Mouse (Mus musculus): ENCODE measurements around the gene Zfp62. TPM values are rescaled to one million over a fixed set of nuclear protein-coding genes. Genes with fewer than 3 reads are reported as not detected.
A peak's percentile ranks its signal among the peaks of the same experiment; 100 is the strongest.

Zfp62 gene
- polyA plus RNA-seq, 1 experiment from 2014 or later = 8.4 TPM

- 97% methylated on average over 2 of the region's 2 CpGs for WGBS
- Histone ChIP-seq H3K4me2 (replicated peaks; ENCODE audit: low read depth) (no peak overlapping the region), H3K4me1 (replicated peaks; ENCODE audit: control insufficient read depth, insufficient read depth, low read length) (no peaks in the 10 kb centered on the region), H3K36me3 (ENCODE audit: control insufficient read depth, insufficient read depth) (peaks cover 26% of the 10 kb centered on the region), H3K4me3 (ENCODE audit: low read depth, low read length) (no peak overlapping the region), H3K9ac (ENCODE audit: low read depth, low read length) (no peak overlapping the region), H3K9me3 (ENCODE audit: control insufficient read depth) (no peaks in the 10 kb centered on the region), H3K27ac (ENCODE audit: low read depth, low read length) (no peak overlapping the region), H3K27me3 (replicated peaks; ENCODE audit: control insufficient read depth, insufficient read depth, low read length) (no peaks in the 10 kb centered on the region)
- no peak for TF ChIP-seq CTCF (IDR thresholded peaks at IDR 0.05; ENCODE audit: low read depth)
- ATAC-seq = no peak
Measured at GRCm38 (mm10) chr11:49219271-49219670, 16.2 kb downstream of the Zfp62 start.

- Histone ChIP-seq H3K27ac (ENCODE audit: low read depth, low read length) (no peak overlapping the region), H3K4me3 (ENCODE audit: low read depth, low read length) (no peak overlapping the region), H3K9me3 (ENCODE audit: control insufficient read depth) (no peaks in the 10 kb centered on the region), H3K4me1 (replicated peaks; ENCODE audit: control insufficient read depth, insufficient read depth, low read length) (no peaks in the 10 kb centered on the region), H3K9ac (ENCODE audit: low read depth, low read length) (no peak overlapping the region), H3K4me2 (replicated peaks; ENCODE audit: low read depth) (no peak overlapping the region), H3K27me3 (replicated peaks; ENCODE audit: control insufficient read depth, insufficient read depth, low read length) (no peaks in the 10 kb centered on the region), H3K36me3 (ENCODE audit: control insufficient read depth, insufficient read depth) (no peaks in the 10 kb centered on the region)
- no peak for TF ChIP-seq CTCF (IDR thresholded peaks at IDR 0.05; ENCODE audit: low read depth)
- WGBS = 64% methylated on average over 1 of the region's 1 CpGs
- ATAC-seq = no peak
Measured at GRCm38 (mm10) chr11:49224455-49224854, 21.4 kb downstream of the Zfp62 start.

GRCm38 (mm10) chr11:49232781-49233180 is 29.7 kb downstream of the Zfp62 start:
- H3K4me2 ChIP-seq (replicated peaks; ENCODE audit: low read depth) = no peak overlapping the region
- ATAC-seq = no peak
- H3K27me3 ChIP-seq (replicated peaks; ENCODE audit: control insufficient read depth, insufficient read depth, low read length) = no peaks in the 10 kb centered on the region
- no peaks in the 10 kb centered on the region for H3K36me3 ChIP-seq (ENCODE audit: control insufficient read depth, insufficient read depth)
- H3K9me3 ChIP-seq (ENCODE audit: control insufficient read depth) = no peaks in the 10 kb centered on the region
- H3K4me3 ChIP-seq (ENCODE audit: low read depth, low read length) = no peak overlapping the region
- 86% methylated on average over 3 of the region's 3 CpGs for WGBS
- no peak for TF ChIP-seq CTCF (IDR thresholded peaks at IDR 0.05; ENCODE audit: low read depth)
- H3K4me1 ChIP-seq (replicated peaks; ENCODE audit: control insufficient read depth, insufficient read depth, low read length) = no peaks in the 10 kb centered on the region
- no peak overlapping the region for H3K9ac ChIP-seq (ENCODE audit: low read depth, low read length)
- no peak overlapping the region for H3K27ac ChIP-seq (ENCODE audit: low read depth, low read length)

GRCm38 (mm10) chr11:49235459-49236207 is 32.5 kb downstream of the Zfp62 start:
- Histone ChIP-seq H3K4me1 (replicated peaks; ENCODE audit: control insufficient read depth, insufficient read depth, low read length) (no peaks in the 10 kb centered on the region), H3K27me3 (replicated peaks; ENCODE audit: control insufficient read depth, insufficient read depth, low read length) (no peaks in the 10 kb centered on the region), H3K36me3 (ENCODE audit: control insufficient read depth, insufficient read depth) (no peaks in the 10 kb centered on the region), H3K9me3 (ENCODE audit: control insufficient read depth) (no peaks in the 10 kb centered on the region), H3K4me3 (ENCODE audit: low read depth, low read length) (no peak overlapping the region), H3K4me2 (replicated peaks; ENCODE audit: low read depth) (no peak overlapping the region), H3K9ac (ENCODE audit: low read depth, low read length) (no peak overlapping the region), H3K27ac (ENCODE audit: low read depth, low read length) (no peak overlapping the region)
- ATAC-seq = no peak
- no peak for TF ChIP-seq CTCF (IDR thresholded peaks at IDR 0.05; ENCODE audit: low read depth)
- WGBS = 70% methylated on average over 3 of the region's 3 CpGs

GRCm38 (mm10) chr11:49236891-49237290 is 33.8 kb downstream of the Zfp62 start:
- no peaks in the 10 kb centered on the region for H3K9me3 ChIP-seq (ENCODE audit: control insufficient read depth)
- H3K4me3 ChIP-seq (ENCODE audit: low read depth, low read length) = no peak overlapping the region
- ATAC-seq = no peak
- WGBS = 72% methylated on average over 1 of the region's 1 CpGs
- peak overlapping the region; percentile 24; the same call in 1 of the 2 replicates for H3K4me2 ChIP-seq (replicated peaks; ENCODE audit: low read depth)
- no peak overlapping the region for H3K27ac ChIP-seq (ENCODE audit: low read depth, low read length)
- H3K36me3 ChIP-seq (ENCODE audit: control insufficient read depth, insufficient read depth) = no peaks in the 10 kb centered on the region
- no peaks in the 10 kb centered on the region for H3K4me1 ChIP-seq (replicated peaks; ENCODE audit: control insufficient read depth, insufficient read depth, low read length)
- no peak for TF ChIP-seq CTCF (IDR thresholded peaks at IDR 0.05; ENCODE audit: low read depth)
- no peaks in the 10 kb centered on the region for H3K27me3 ChIP-seq (replicated peaks; ENCODE audit: control insufficient read depth, insufficient read depth, low read length)
- no peak overlapping the region for H3K9ac ChIP-seq (ENCODE audit: low read depth, low read length)

- Histone ChIP-seq H3K36me3 (ENCODE audit: control insufficient read depth, insufficient read depth) (no peaks in the 10 kb centered on the region), H3K27ac (ENCODE audit: low read depth, low read length) (no peak overlapping the region), H3K9ac (ENCODE audit: low read depth, low read length) (no peak overlapping the region), H3K9me3 (ENCODE audit: control insufficient read depth) (no peaks in the 10 kb centered on the region), H3K4me2 (replicated peaks; ENCODE audit: low read depth) (peak overlapping the region; percentile 24), H3K27me3 (replicated peaks; ENCODE audit: control insufficient read depth, insufficient read depth, low read length) (no peaks in the 10 kb centered on the region), H3K4me3 (ENCODE audit: low read depth, low read length) (no peak overlapping the region), H3K4me1 (replicated peaks; ENCODE audit: control insufficient read depth, insufficient read depth, low read length) (no peaks in the 10 kb centered on the region)
- TF ChIP-seq CTCF (IDR thresholded peaks at IDR 0.05; ENCODE audit: low read depth) = no peak
- ATAC-seq = no peak
- WGBS = 18% methylated on average over 2 of the region's 2 CpGs
Measured at GRCm38 (mm10) chr11:49237532-49237931, 34.4 kb downstream of the Zfp62 start.

Data from intestine, postnatal 0 days (tissue).